Mouse (Mus musculus) c-Kit-positive CD71-positive TER-119-positive erythroid progenitor cells, embryonic 14.5 days (primary cell): ENCODE data around the gene Ankrd34a.
A peak's percentile ranks its signal among the peaks of the same experiment; 100 is the strongest.

Experiments used
- DNase-seq: peaks from one replicate; pipeline ENCODE4 v3.0.0-alpha.2; 2013; ENCODE audit warnings: low spot score

Ankrd34a gene

DNA sequence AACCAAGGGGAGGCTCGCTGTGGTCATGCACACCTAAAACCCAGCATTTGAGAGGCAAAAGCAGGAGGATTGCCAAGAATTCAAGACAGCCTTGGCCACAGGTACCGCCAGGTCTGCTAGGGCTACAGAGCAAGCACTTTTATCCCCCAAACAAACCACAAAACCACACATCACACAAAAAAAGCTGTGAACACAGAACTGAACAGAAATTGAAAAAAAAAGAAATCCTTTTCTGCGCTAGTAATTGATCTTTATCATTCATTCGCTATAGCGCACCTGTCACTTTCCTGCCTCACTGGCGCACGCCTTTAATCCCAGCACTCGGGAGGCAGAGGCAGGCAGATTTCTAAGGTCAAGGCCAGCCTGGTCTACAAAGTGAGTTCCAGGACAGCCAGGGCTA, 33.2 kb upstream of the Ankrd34a start:
- DNase-seq, result no peak

DNA sequence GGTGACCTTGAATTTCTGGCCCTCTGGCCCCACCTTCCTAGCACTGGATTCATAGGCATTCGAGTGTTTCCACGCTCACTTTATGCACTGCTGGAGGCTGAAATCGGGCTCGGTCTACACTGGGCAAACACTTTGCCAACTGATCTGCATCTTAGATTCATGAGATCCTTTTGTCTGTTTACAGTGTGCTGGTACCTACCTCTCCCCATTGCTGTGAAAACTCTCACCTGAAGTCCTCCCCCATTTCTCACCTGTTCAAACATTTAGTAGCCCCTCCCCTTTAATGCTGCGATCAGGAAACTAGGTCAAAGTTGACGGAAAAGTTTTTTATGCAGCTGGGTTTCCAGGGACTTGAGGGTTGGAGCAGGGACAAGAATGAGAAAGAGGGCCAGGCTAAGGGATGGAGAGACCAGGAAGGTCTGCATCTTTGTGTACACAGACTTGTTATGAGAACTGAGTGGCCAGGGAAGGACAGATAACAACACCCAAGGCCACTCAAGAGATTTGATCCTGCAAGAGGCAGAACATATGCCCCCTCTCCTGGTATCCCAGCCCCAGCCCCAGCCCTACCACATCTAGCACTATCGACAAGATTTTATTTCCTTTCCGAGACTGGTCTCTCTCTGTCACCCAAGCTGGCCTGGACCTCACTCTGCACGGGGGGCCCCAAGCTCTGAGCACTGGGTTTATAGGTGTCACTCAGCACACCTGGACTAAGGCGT, 32.4 kb upstream of the Ankrd34a start:
- no peak for DNase-seq

DNA sequence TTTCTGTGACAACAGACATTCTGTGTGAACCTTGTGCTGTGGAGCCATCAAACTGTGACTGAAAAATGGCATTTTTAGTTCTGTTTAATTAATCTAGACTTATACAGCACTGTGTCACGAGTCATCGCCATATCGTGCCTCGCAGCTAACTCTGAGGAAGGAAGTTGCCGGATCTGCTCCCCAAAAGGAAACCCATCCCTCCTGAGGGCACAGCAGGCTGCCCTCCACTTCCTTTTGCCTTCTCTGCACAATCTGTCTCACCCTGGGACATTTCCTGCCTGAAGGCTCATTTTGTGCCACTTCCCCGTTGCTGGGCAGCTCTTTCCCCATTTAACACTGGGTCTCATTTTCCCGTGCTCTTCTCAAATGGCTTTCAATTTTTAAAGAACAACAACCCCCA, 31.8 kb upstream of the Ankrd34a start:
- DNase-seq, result no peak

DNA sequence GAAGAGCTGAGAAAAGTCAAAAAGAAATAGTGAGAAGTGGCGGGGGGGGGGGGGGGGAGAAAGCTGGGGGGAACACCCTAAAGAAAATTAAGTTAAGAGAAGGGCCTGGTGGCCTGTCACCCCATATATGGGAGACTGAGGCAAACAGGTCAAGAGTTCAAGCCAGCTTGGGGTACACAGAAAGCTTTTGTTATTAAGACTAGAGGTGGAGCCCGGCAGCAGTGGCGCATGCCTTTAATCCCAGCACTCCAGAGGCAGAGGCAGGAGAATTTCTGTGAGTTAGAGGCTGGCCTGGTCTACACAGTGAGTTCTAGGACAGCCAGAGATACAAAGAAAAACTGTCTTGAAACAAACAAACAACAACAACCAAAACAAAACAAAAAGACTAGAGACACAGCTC, 31.3 kb upstream of the Ankrd34a start:
- DNase-seq, result no peak

DNA sequence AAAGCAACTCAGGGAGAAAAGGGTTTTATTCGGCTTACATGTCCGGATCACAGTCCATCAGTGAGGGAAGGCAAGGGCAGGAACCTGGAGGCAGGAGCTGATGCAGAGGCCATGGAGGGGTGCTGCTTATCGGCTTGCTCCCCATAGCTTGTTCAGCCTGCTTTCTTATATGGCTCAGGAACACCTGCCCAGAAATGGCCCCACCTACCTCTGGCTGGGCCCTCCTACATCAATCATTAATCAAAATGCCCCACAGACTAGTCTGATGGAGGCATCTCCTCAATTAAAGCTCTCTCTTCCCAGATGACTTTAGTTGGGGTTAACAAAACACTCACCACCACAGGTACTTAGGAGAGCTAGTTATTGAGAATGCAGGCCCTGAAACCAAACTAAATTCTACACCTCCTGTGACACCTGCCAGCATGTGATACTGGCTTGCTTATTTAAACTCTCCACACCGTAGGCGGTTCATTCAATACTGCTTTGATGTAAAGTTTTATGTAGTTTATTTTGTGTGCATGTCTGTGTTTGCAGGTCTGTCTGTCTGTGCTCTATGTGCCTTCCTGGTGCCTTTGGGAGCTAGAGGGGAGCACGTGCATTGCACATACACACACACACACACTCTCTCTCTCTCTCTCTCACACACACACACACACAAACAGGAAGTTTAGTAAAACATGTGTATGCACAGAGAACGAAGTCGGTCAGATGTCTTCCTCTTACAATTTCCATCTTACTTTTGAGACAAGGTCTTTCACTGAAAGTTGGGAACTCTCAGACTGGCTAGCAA, 29.6 kb upstream of the Ankrd34a start:
- no peak for DNase-seq

DNA sequence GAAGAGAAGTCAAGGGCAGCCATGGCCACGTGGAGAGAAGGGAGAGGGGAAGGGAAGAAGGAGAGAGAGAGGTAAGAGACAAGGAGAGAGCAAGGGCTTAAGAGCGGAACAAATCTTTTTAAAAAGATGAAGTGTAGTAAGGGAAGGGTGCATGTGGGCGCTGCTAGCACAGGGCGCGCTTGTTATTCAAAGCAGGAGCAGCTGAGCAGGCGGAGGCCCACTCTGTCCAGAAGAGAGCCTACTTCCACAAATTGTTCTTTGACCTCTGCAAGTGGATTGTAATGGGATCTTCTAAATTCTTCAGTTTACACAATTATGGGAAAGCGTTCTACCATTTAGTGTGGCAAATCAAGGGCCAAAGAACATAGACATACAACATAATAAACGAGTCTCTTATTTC, 27.8 kb upstream of the Ankrd34a start:
- no peak for DNase-seq

DNA sequence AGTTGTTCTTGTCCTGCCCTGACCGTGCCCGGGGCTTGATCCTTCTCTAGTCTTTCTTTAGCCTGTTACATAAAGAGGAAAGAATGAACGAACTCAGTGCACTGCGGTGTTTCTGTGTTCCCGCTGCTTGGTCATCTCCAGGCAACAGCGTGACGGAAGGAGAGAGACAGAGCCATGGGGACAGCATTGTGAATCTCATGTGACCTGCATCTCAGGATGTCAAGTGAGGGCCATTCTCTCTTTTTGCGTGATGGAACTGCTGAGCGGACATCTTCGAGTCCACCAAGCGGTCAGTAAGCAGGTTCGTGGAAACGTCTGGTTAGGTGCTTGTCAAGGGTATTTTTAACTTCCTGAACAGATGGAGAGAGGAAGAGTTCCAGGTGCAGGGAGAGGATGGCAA, 26.9 kb upstream of the Ankrd34a start:
- no peak for DNase-seq

DNA sequence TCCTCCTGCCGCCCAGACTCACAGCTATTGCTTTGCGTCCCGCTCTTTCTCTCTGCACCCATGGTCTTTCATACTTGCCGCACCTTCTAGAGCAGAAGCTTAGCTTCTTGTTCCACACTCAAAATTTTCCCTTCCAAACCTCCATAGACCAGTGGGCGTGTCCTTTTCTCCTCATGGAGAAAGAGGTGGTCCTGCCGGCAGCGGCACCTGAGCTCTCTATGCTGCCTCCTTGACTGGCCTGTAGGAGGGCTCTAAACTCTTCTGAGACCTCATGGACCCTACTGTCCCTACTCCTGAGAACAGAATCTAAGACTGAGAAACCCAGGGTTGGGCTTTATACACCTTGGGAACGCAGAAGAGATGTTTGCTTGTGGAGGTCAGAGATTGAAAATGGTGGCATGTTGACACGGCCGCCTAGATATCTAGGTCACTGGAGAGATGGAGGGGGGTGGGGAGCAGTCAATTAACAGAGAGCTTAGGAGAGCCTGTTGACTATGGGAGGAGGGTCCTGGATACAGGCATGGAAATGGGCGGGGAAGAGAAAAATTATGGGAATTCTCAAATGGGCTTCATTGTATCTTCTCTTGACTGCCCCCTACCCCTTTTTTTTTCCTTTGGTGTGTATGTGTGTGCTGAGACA, 26.4 kb upstream of the Ankrd34a start:
- no peak for DNase-seq

DNA sequence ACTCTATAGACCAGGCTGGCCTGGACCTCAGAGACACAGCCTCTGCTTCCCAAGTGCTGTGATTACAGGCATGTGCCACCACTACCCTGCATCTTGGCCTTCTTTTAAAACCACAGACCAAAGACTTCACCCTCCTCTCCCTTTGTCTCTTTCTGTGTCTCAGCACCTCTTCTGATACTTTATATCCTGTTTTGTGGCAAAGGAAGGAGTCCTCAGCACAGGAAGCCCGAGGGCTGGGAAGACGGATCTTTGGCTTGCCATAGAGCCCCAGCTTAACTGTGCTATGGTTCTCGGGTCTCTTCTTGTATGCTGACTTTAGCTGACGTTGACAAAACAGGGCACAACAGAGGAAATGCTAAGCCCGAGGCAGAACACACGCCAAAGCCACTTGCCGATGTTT, 25.8 kb upstream of the Ankrd34a start:
- no peak for DNase-seq

DNA sequence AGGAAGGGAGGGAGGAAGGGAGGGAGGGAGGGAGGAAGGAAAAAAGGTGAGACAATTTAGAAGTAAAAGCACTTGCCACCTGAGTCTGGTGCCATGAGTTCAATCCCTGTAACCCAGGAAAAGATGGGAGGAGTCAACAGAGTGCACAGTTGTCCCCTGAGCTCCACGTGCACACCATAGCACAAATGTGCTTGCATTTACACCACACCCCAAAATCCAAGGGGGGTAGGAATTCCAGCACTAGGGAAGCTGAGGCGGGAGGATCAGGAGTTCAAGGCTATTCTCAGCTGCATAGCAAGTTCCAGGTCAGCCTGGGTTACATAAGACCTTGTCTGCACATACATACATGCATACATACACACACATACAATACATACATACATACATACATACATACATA, 25.1 kb upstream of the Ankrd34a start:
- DNase-seq, result no peak

DNA sequence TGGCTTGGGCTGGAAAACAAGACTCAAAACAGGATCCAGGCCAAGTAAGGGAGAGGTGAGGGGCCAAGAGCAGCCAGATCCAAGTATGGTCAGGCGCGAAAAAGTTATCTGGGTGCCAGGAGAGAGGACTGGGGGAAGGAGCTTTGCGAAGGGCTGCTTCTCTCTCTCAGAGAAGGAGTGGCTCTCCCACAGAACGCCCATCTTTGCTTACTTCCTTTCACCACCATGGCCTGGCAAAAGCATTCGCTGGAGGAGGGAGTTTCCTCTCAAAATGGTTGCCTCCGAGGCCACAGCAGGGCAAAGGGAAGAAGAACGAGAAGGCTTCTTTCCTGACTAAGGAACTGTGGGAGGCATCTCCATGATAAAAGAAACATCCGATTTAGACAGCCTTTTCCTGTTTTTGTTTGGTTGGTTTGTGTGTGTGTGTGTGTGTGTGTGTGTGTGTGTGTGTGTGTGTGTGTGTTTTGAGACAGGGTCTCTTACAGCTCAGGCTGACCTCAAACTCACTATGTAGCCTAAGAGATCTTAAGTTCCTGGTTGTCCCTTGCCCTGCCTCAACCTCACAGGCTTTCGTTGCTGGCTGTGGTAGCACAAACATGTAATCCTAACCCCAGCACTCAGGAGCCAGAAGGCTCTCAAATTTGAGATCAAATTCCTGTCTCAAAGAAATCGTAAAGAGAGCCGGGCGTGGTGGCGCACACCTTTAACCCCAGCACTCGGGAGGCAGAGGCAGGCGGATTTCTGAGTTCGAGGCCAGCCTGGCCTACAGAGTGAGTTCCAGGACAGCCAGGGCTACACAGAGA, 24.3 kb upstream of the Ankrd34a start:
- DNase-seq, result no peak

DNA sequence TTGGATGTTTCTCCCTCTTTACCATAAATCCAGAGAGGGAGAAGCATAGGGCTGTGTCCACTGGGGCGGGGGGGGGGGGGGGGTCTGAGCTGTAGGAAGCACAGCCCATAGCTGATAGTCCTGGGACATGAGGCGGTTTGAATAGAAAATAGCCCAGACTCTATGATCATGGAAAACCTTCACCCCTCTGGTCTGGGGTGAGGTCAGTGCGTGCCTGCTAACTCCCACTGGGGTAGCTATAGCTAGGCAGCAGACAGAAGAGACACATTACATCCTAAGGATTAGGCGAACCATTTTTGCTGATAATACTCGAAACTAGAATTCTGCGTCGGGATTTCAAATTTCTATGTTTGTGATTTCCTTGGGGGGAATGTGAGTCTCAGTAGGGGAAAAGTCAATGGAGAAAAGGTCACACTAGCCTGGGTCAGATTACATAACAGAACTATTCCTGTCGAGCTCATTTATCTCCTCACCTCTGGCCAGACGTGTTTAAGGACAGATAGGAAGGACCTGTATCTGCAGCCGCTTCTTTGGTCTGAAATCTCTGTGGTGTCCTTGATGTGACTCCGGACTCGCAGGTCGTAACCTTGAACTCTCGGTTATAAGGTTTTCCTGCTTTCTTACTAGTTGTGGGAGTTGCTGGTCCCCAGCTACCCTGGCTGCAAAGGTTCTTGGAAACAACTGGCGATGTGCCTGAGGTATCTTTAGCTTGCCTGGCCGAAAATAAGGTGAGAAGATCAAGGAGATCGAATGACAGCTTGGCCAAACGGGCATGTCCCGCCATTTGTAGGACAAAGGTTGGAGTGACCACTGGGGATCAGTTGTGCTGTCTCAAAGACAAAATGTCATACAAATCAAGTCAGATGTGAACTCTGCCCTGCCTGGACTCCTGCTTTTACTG, 22.6 kb upstream of the Ankrd34a start:
- DNase-seq, result no peak

DNA sequence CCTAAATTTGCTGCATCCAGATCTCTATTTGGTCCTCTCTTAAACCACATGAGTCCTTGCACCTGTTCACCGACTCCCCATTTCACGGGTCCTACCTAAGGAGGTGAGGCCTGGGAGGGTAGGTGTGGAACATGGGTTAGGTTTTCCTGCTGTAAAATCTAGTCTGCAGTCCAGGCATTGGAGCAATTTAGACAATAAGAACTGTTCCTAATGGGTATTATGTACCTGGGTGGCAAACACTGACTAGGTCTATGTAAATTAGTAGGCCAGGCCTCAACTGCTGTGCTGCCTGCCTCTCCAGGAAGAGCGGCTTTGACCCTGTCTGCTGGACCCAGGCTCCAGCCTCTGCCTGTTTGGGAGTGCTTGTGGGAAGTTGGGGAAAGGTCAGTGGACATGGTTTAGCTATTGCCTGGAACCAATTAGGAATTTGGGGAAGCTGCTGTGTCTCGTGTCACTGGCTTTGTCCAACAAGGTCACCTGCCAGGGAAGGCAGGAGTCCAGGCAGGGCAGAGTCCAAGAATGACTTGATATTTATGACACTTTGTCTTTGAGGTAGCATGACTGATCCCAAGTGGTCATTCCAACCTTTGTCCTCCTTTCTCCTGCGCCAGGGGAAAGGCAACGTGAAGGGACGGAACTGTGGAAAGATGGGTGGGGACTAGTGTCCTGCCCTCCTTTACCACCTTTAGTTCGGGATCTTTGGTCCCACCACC, 21.0 kb upstream of the Ankrd34a start:
- DNase-seq, result no peak

DNA sequence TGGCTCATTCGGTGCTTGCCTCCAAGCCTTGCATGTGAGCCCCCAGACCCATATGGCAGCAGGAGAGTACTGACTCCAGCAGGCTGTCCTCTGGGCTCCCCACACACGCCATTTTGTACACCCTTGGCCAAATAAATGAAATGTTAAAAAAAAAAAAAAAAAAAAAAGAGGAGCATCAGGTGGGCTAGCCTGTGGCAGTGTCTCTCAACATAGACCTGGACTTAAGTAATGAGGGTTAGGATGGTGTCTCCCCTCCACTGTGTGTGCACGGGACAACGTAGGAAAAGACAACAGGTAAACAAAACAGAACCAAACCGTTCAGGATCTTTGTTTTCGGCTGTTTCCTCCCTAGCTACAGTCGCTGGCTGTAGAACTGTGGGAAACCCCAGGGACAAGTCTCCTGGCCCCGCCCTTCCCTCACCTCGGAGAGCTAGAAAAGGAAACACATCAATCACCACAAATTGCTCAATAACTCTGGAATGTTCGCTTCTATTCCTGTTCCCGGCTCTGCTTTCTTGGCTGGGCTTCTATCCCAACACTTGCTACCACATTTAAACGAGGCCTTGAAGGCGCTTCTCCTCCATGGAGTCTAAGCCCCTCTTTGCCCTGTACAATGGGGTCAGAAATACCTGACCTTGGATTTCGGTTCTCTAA, 20.3 kb upstream of the Ankrd34a start:
- peak; percentile 46 for DNase-seq

DNA sequence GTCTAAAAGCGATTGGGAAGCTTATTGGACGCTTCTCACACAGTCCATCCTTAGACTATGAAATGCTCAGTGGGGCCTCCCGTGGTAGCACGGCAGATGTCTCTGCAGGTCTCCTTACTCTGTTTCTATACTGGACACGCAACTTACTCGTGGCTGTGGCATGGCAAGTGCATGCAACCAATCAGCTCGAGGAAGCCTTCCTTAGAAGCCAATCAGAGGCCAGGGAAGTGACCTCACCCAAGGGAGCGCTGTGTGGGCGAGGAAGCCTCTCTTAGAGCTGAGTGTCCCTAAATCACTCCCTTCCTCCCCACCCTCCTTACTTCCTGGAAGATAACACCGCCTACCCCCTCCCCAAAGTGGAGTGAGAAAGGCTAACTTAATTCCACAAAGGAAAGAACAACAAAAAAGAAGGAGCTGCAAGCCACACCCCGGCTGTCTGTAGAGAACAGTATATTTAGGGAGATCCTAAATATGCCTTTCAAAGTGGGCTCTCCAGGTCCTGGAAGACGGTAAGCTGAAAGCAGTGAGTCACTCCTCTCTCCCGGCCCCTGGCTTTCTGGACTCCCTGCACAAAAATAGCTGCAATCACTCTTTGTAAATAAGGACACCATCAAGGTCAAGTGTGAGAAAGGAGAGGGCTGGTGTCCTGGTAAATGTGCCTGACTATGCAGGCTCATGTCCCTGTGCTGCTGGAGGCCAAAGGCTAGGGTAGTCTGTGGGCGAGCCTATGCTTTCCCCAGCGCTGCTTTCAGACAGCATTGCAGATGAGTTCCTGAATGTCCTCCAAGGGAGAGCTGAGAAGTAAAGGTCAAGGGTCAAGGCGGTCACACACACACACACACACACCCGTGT, 19.5 kb upstream of the Ankrd34a start, which contains the start of gene Gm16253:
Gm16253 (plus strand) TSS at position 295 of the 852 bp plus-strand sequence.
- DNase-seq, result peak; percentile 90

DNA sequence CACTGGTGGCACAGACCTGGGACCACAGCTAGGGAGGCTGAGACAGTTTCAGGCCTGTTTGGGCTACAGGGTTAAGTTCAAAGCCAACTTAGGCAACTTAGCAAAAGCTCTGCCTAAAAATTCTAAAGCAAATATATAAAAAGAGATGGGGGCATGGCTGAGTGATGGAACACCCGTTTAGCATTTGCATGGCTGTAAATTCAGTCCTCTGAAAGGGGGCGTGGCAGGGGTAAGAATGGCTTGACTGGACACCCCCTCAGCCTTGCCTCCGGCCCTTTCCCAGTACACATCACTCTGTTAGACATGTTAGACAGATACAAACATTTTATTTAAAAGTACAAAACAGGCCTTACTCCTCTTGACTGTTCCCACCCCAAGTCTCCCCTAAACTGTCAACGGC, 18.9 kb upstream of the Ankrd34a start:
- DNase-seq, result no peak

DNA sequence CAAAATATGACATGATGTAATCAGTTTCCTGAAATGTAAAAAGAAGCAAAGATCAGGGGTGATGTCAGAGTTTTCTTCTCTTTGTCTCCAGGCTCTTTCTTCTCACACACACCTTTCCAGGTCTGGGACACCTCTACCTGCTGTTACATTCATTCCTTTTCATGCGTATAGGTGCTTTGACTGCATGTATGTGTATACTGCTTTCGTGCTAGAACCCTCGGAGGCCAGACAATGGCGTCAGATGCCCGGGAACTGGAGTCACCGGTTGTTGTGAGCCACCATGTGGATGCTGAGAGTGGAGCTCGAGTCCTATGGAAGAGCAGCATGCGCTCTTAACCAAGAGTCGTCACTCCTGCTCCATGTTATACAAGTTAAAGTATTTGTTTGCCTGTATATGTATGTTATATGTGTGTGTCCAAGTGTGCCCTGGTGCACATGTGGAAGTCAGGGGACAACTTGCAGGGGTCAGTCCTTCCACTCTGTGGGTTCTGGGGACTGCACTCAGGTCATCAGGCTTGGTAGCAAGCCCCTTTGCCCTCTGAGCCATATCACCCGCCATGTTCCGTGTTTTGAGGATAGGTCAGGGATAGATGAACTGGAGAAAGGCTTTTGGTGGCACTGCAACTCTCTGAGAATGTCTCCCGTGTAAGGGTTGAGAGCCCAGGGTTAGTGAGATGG, 17.7 kb upstream of the Ankrd34a start:
- DNase-seq, result no peak

DNA sequence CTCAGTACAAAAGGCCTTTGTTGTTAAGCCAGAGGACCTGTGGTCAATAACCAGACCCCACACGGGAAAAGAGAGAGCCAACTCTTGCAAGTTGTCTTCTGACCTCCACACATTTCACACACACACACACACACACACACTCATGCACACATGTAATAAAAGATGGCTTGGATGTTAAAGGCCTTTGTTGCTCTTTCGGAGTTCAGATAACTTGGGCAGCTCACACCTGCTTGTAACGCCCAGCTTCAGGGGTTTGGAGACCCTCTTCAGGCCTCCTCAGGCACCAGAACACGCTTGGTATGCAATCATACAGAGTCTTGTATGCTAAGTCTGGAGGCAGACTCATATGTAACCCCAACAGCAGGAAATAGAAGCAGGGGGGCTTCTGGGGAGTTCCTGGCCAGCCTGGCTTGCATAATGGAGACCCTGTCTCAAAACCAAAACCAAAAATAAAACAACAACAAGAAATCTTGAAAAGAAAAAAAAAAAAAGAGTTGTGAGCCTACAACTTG, 17.1 kb upstream of the Ankrd34a start:
- no peak for DNase-seq
